ENCODE assay signal across 18 mouse cellular contexts in genomic region chr2:120496511-120496910, GRCm38 (mm10). TPM values are rescaled to one million over a fixed set of nuclear protein-coding genes. Genes with fewer than 3 reads are reported as not detected.
DNase-seq lines count a peak whose midpoint lies in the region; ATAC-seq and TF ChIP-seq lines count a peak whose summit lies in the region.
"Had no signal": no experiment of that assay in that cellular context is flagged by ENCODE, and none has a peak within 500 bp of the region (broad histone marks: within the 10 kb centered on the region; RNA-seq: fewer than 3 reads in every experiment).

No protein-coding gene starts in this region.

- TF ChIP-seq CTCF in forebrain, postnatal 0 days (IDR thresholded peaks at IDR 0.05; ENCODE audit: low read depth), result no peak

- no peaks in the 10 kb centered on the region for H3K9me3 ChIP-seq in forebrain, postnatal 0 days (ENCODE audit: low read length)
- no peaks in the 10 kb centered on the region for H3K9me3 ChIP-seq in forebrain, embryonic 11.5 days (ENCODE audit: control insufficient read depth, low read length)
- no peaks in the 10 kb centered on the region for H3K9me3 ChIP-seq in limb, embryonic 10.5 days (replicated peaks)
- H3K9me3 ChIP-seq: embryonic facial prominence, embryonic 10.5 days had no signal

- no peak overlapping the region for H3K9ac ChIP-seq in forebrain, postnatal 0 days
- no peak overlapping the region for H3K9ac ChIP-seq in forebrain, embryonic 11.5 days (ENCODE audit: low read length)

- no peak overlapping the region for H3K4me2 ChIP-seq in forebrain, postnatal 0 days (ENCODE audit: low read depth)
- no peak overlapping the region for H3K4me2 ChIP-seq in forebrain, embryonic 11.5 days (ENCODE audit: low read depth, low read length, severe bottlenecking)

- no peak overlapping the region for H3K4me3 ChIP-seq in forebrain, postnatal 0 days (ENCODE audit: low read depth, low read length)
- no peak overlapping the region for H3K4me3 ChIP-seq in forebrain, embryonic 11.5 days (ENCODE audit: low read depth, low read length)
- no peak overlapping the region for H3K4me3 ChIP-seq in limb, embryonic 10.5 days
- H3K4me3 ChIP-seq: embryonic facial prominence, embryonic 10.5 days had no signal

- 69% methylated on average over 3 of the region's 3 CpGs for WGBS in forebrain, postnatal 0 days
- 81% methylated on average over 3 of the region's 3 CpGs for WGBS in forebrain, embryonic 11.5 days
- WGBS in limb, embryonic 10.5 days, result 80% methylated on average over 3 of the region's 3 CpGs

- DNase-seq in forebrain, postnatal 0 days, result peak; percentile 65
- DNase-seq in forebrain, embryonic 11.5 days (ENCODE audit: low spot score), result no peak
- peak; percentile 20 for DNase-seq in right cerebral cortex, adult 18-20 months
- DNase-seq in right cerebral cortex, postnatal 25 days, result no peak
- DNase-seq in layer of hippocampus, postnatal 10 days (ENCODE audit: low spot score in 2 of 2), result peak; percentile 42 to 55
- no peak for DNase-seq in limb, embryonic 10.5 days (ENCODE audit: low spot score)
- DNase-seq: adrenal gland, postnatal 36 days; cerebellum, postnatal 25 days; heart, adult 11 months; kidney, adult 9 months; liver; lung, adult 2 months; midbrain, embryonic 14.5 days; thymus, adult 18-20 months had no signal

- H3K36me3 ChIP-seq in forebrain, postnatal 0 days (ENCODE audit: insufficient read depth), result no peaks in the 10 kb centered on the region; the same call in 1 of the 2 replicates
- no peaks in the 10 kb centered on the region for H3K36me3 ChIP-seq in forebrain, embryonic 11.5 days (ENCODE audit: control insufficient read depth, insufficient read depth, low read length)
- no peaks in the 10 kb centered on the region for H3K36me3 ChIP-seq in limb, embryonic 10.5 days
- H3K36me3 ChIP-seq: embryonic facial prominence, embryonic 10.5 days had no signal

- ATAC-seq in forebrain, postnatal 0 days, result peak; percentile 90
- ATAC-seq in forebrain, embryonic 11.5 days (replicated peaks; ENCODE audit: low FRiP score), result no peak
- no peak for ATAC-seq in monocyte, adult 5-6 weeks (replicated peaks; ENCODE audit: insufficient number of reproducible peaks, low FRiP score, low TSS enrichment, poor library complexity, severe bottlenecking)
- no peak for ATAC-seq in erythroblast, adult 5-6 weeks (replicated peaks; ENCODE audit: low FRiP score, poor library complexity, severe bottlenecking)
- ATAC-seq: activated CD4-positive, CD25-positive, alpha-beta regulatory T cell, adult 4 months had no signal

- no peaks in the 10 kb centered on the region for H3K4me1 ChIP-seq in forebrain, postnatal 0 days (ENCODE audit: insufficient read depth)
- H3K4me1 ChIP-seq in forebrain, embryonic 11.5 days (replicated peaks; ENCODE audit: control insufficient read depth, insufficient read depth, low read length), result no peaks in the 10 kb centered on the region
- H3K4me1 ChIP-seq in limb, embryonic 10.5 days, result peaks cover 6% of the 10 kb centered on the region; the same call in 1 of the 2 replicates

- H3K27ac ChIP-seq in forebrain, postnatal 0 days (ENCODE audit: low read depth, low read length), result peak overlapping the region; percentile 10; the same call in 1 of the 2 replicates
- H3K27ac ChIP-seq in forebrain, embryonic 11.5 days (ENCODE audit: low read depth, low read length), result no peak overlapping the region
- H3K27ac ChIP-seq in limb, embryonic 10.5 days, result no peak overlapping the region
- H3K27ac ChIP-seq: embryonic facial prominence, embryonic 10.5 days had no signal

- no peaks in the 10 kb centered on the region for H3K27me3 ChIP-seq in forebrain, postnatal 0 days (ENCODE audit: insufficient read depth, low read length)
- no peaks in the 10 kb centered on the region for H3K27me3 ChIP-seq in forebrain, embryonic 11.5 days (ENCODE audit: control insufficient read depth, insufficient read depth, low read length)
- H3K27me3 ChIP-seq in limb, embryonic 10.5 days (ENCODE audit: low read depth, poor library complexity, severe bottlenecking), result no peaks in the 10 kb centered on the region

RNA-seq across cellular contexts. Expression of gene Capn3, which starts 40.7 kb away (rescaled TPM):
- total RNA-seq in forebrain, postnatal 0 days (2014; rRNA removed), result 0.62 and 1.8 TPM in 2 replicates
- polyA plus RNA-seq in forebrain, postnatal 0 days (2015; fragmentation: Nextera tagmentation; extraction: Ambion mirVana), result 0.82 and 1.7 TPM in 2 replicates
- polyA plus RNA-seq in forebrain, embryonic 11.5 days (2014; fragmentation: Nextera tagmentation; extraction: Ambion mirVana), result 3.7 and 4.4 TPM in 2 replicates
- total RNA-seq in layer of hippocampus, postnatal 10 days (2021), result 1 to 10 TPM; 4.3 to 6.6 TPM
- 2.0 to 6.3 TPM (median 5.0 TPM) in 3 replicates for total RNA-seq in monocyte, adult 5-6 weeks (2017)
- total RNA-seq in erythroblast, adult 5-6 weeks (2015; ENCODE audit: low replicate concordance), result not detected in 2 replicates
- 0.51 TPM in 1 of 2 replicates, not detected in the other for total RNA-seq in erythroblast, adult 5-6 weeks (2017; ENCODE audit: low replicate concordance)
- polyA plus RNA-seq in limb, embryonic 10.5 days (2016; fragmentation: Nextera tagmentation; extraction: Ambion mirVana), result 0.30 and 0.58 TPM in 2 replicates

Comparison
In these comparisons a context has a peak if more than half of its experiments do, and no peak if none do; other contexts are left out.
1. DNase-seq: peak in forebrain, postnatal 0 days (single experiment), right cerebral cortex, adult 18-20 months (single experiment) and layer of hippocampus, postnatal 10 days (2 of 2); none in forebrain, embryonic 11.5 days (single experiment), right cerebral cortex, postnatal 25 days (single experiment) and limb, embryonic 10.5 days (single experiment).